Mouse (Mus musculus) forebrain, embryonic 12.5 days (tissue): Measurements from ENCODE around the gene Fbln7. TPM values are rescaled to one million over a fixed set of nuclear protein-coding genes. Genes with fewer than 3 reads are reported as not detected.

Source experiments
- ATAC-seq: fragments of 200-750 bp; cut with Nextera tagmentation; 2 replicates; pipeline ENCODE4 v1.8.0; 2017; ENCODE audit warnings: moderate TSS enrichment; ENCODE audit not compliant: low FRiP score
- H3K27ac ChIP-seq: fragments of 300-500 bp; sonication (generic); 2 replicates; pipeline ENCODE4 v1.5.1; 2016; ENCODE audit warnings: mild to moderate bottlenecking
- H3K27me3 ChIP-seq: fragments of 300-500 bp; sonication (generic); 2 replicates; pipeline ENCODE4 v1.6.1; 2016; ENCODE audit warnings: mild to moderate bottlenecking
- H3K36me3 ChIP-seq: fragments of 300-500 bp; sonication (generic); replicated peaks from 2 replicates; pipeline ENCODE4 v1.6.1; 2016; ENCODE audit warnings: mild to moderate bottlenecking
- H3K4me1 ChIP-seq: fragments of 300-500 bp; sonication (generic); 2 replicates; pipeline ENCODE4 v1.6.1; 2016
- H3K4me2 ChIP-seq: fragments of 300-500 bp; sonication (generic); 2 replicates; pipeline ENCODE4 v1.6.1; 2016; ENCODE audit warnings: mild to moderate bottlenecking, moderate library complexity
- H3K4me3 ChIP-seq: fragments of 300-500 bp; sonication (generic); replicated peaks from 2 replicates; pipeline ENCODE4 v1.5.1; 2016; ENCODE audit warnings: mild to moderate bottlenecking
- H3K9ac ChIP-seq: fragments of 300-500 bp; sonication (generic); 2 replicates; pipeline ENCODE4 v1.6.1; 2016; ENCODE audit warnings: mild to moderate bottlenecking
- H3K9me3 ChIP-seq: fragments of 300-500 bp; sonication (generic); 2 replicates; pipeline ENCODE4 v1.6.1; 2016
- WGBS: fragments of 180-500 bp; shearing (Covaris S2); methylation state at CpG from one replicate; pipeline ENCODE4 v1.1.7; 2016; 5-methylcytosine and 5-hydroxymethylcytosine counted together
- polyA plus RNA-seq: library from polyadenylated mRNA; unstranded; fragments of >200 nt; fragmentation: Nextera tagmentation; extraction: Ambion mirVana; gene quantifications from 2 replicates; pipeline ENCODE4 v1.2.1, GENCODE M21; 2016

Gene Fbln7
- 1.5 and 1.9 TPM in 2 replicates for polyA plus RNA-seq

GRCm38 (mm10) chr2:128862636-128863035 lies at the start of gene Fbln7:
TSS of gene Fbln7 (plus strand) at chr2:128862981.
- ATAC-seq, result no peak
- Histone ChIP-seq H3K4me2 (peak within 1 kb of the TSS; percentile 95), H3K9me3 (no peaks in the 10 kb centered on the region), H3K27me3 (peaks cover 29% of the 10 kb centered on the region; the same call in 1 of the 2 replicates), H3K36me3 (no peaks in the 10 kb centered on the region), H3K4me1 (peaks cover 10% of the 10 kb centered on the region), H3K4me3 (peak within 1 kb of the TSS; percentile 51), H3K27ac (no peak within 1 kb of the TSS), H3K9ac (peak within 1 kb of the TSS; percentile 65)
- 88% methylated on average over 9 of the region's 9 CpGs for WGBS

- Histone ChIP-seq H3K27me3 (no peaks in the 10 kb centered on the region), H3K4me3 (no peak overlapping the region), H3K4me1 (peaks cover 14% of the 10 kb centered on the region), H3K27ac (no peak overlapping the region), H3K9me3 (no peaks in the 10 kb centered on the region), H3K4me2 (no peak overlapping the region), H3K9ac (no peak overlapping the region), H3K36me3 (no peaks in the 10 kb centered on the region)
- no peak for ATAC-seq
- 89% methylated on average over 1 of the region's 1 CpGs for WGBS
These were observed 46.5 kb upstream of the Fbln7 start for GRCm38 (mm10) chr2:128816311-128816710.

- Histone ChIP-seq H3K9me3 (no peaks in the 10 kb centered on the region), H3K4me1 (peaks cover 14% of the 10 kb centered on the region), H3K27ac (no peak overlapping the region), H3K27me3 (no peaks in the 10 kb centered on the region), H3K9ac (no peak overlapping the region), H3K4me3 (peak overlapping the region; percentile 71), H3K4me2 (peak overlapping the region; percentile 62), H3K36me3 (no peaks in the 10 kb centered on the region)
- WGBS, result 48% methylated on average over 6 of the region's 6 CpGs
- ATAC-seq, result no peak
These were observed 45.9 kb upstream of the Fbln7 start for GRCm38 (mm10) chr2:128816916-128817315.

GRCm38 (mm10) chr2:128817387-128817785 lies 45.4 kb upstream of the Fbln7 start:
- peak overlapping the region; percentile 71 for H3K4me3 ChIP-seq
- no peaks in the 10 kb centered on the region for H3K36me3 ChIP-seq
- no peaks in the 10 kb centered on the region for H3K9me3 ChIP-seq
- no peak for ATAC-seq
- no peaks in the 10 kb centered on the region for H3K27me3 ChIP-seq
- H3K4me2 ChIP-seq, result peak overlapping the region; percentile 62
- WGBS, result 0% methylated on average over 7 of the region's 7 CpGs
- H3K9ac ChIP-seq, result peak overlapping the region; percentile 22; the same call in 1 of the 2 replicates
- H3K4me1 ChIP-seq, result peaks cover 14% of the 10 kb centered on the region
- H3K27ac ChIP-seq, result peak overlapping the region; percentile 96

GRCm38 (mm10) chr2:128817786-128818681 lies 44.7 kb upstream of the Fbln7 start, which contains the start of gene Tmem87b:
TSS of gene Tmem87b (plus strand) at chr2:128818118.
- Histone ChIP-seq H3K36me3 (no peaks in the 10 kb centered on the region), H3K9ac (peak within 1 kb of the TSS; percentile 72), H3K27ac (peak within 1 kb of the TSS; percentile 96), H3K4me2 (peak within 1 kb of the TSS; percentile 62), H3K4me1 (peaks cover 14% of the 10 kb centered on the region), H3K9me3 (no peaks in the 10 kb centered on the region), H3K27me3 (no peaks in the 10 kb centered on the region), H3K4me3 (peak within 1 kb of the TSS; percentile 71)
- WGBS, result under 1% methylated on average over 59 of the region's 59 CpGs
- peak; percentile 92 for ATAC-seq

- peaks cover 14% of the 10 kb centered on the region for H3K4me1 ChIP-seq
- H3K4me2 ChIP-seq, result peak overlapping the region; percentile 62
- peak overlapping the region; percentile 96 for H3K27ac ChIP-seq
- H3K27me3 ChIP-seq, result no peaks in the 10 kb centered on the region
- H3K4me3 ChIP-seq, result peak overlapping the region; percentile 71
- no peaks in the 10 kb centered on the region for H3K9me3 ChIP-seq
- WGBS, result 19% methylated on average over 14 of the region's 14 CpGs
- no peaks in the 10 kb centered on the region for H3K36me3 ChIP-seq
- ATAC-seq, result no peak
- H3K9ac ChIP-seq, result peak overlapping the region; percentile 72
These were observed 43.7 kb upstream of the Fbln7 start for GRCm38 (mm10) chr2:128818956-128819643.

- Histone ChIP-seq H3K4me3 (no peak overlapping the region), H3K27me3 (no peaks in the 10 kb centered on the region), H3K4me2 (no peak overlapping the region), H3K9me3 (no peaks in the 10 kb centered on the region), H3K36me3 (no peaks in the 10 kb centered on the region), H3K9ac (no peak overlapping the region), H3K4me1 (peaks cover 14% of the 10 kb centered on the region), H3K27ac (no peak overlapping the region)
- 89% methylated on average over 2 of the region's 2 CpGs for WGBS
- no peak for ATAC-seq
These were observed 42.1 kb upstream of the Fbln7 start for GRCm38 (mm10) chr2:128820631-128821030.

- no peak overlapping the region for H3K4me3 ChIP-seq
- no peaks in the 10 kb centered on the region for H3K9me3 ChIP-seq
- H3K4me1 ChIP-seq, result peaks cover 9% of the 10 kb centered on the region
- H3K36me3 ChIP-seq, result peaks cover 20% of the 10 kb centered on the region; the same call in 1 of the 2 replicates
- no peaks in the 10 kb centered on the region for H3K27me3 ChIP-seq
- H3K9ac ChIP-seq, result no peak overlapping the region
- H3K4me2 ChIP-seq, result no peak overlapping the region
- ATAC-seq, result no peak
- no peak overlapping the region for H3K27ac ChIP-seq
- 87% methylated on average over 5 of the region's 5 CpGs for WGBS
These were observed 38.9 kb upstream of the Fbln7 start for GRCm38 (mm10) chr2:128823893-128824292.

GRCm38 (mm10) chr2:128827787-128828186 lies 35.0 kb upstream of the Fbln7 start:
- Histone ChIP-seq H3K4me2 (no peak overlapping the region), H3K9ac (no peak overlapping the region), H3K27ac (no peak overlapping the region), H3K4me3 (no peak overlapping the region), H3K36me3 (peaks cover 40% of the 10 kb centered on the region), H3K4me1 (no peaks in the 10 kb centered on the region), H3K9me3 (no peaks in the 10 kb centered on the region), H3K27me3 (no peaks in the 10 kb centered on the region)
- 96% methylated on average over 1 of the region's 1 CpGs for WGBS
- no peak for ATAC-seq

GRCm38 (mm10) chr2:128832611-128833010 lies 30.2 kb upstream of the Fbln7 start:
- WGBS, result 87% methylated on average over 3 of the region's 3 CpGs
- no peak overlapping the region for H3K4me3 ChIP-seq
- H3K4me1 ChIP-seq, result no peaks in the 10 kb centered on the region
- no peaks in the 10 kb centered on the region for H3K27me3 ChIP-seq
- no peak for ATAC-seq
- peaks cover 69% of the 10 kb centered on the region for H3K36me3 ChIP-seq
- H3K9me3 ChIP-seq, result no peaks in the 10 kb centered on the region
- no peak overlapping the region for H3K27ac ChIP-seq
- no peak overlapping the region for H3K4me2 ChIP-seq
- no peak overlapping the region for H3K9ac ChIP-seq

GRCm38 (mm10) chr2:128833035-128833434 lies 29.7 kb upstream of the Fbln7 start:
- no peaks in the 10 kb centered on the region for H3K4me1 ChIP-seq
- no peak overlapping the region for H3K4me2 ChIP-seq
- no peak for ATAC-seq
- no peaks in the 10 kb centered on the region for H3K9me3 ChIP-seq
- no peak overlapping the region for H3K4me3 ChIP-seq
- H3K27me3 ChIP-seq, result no peaks in the 10 kb centered on the region
- no peak overlapping the region for H3K27ac ChIP-seq
- no peak overlapping the region for H3K9ac ChIP-seq
- peaks cover 70% of the 10 kb centered on the region for H3K36me3 ChIP-seq
- WGBS, result 95% methylated on average over 2 of the region's 2 CpGs

GRCm38 (mm10) chr2:128833435-128833834 lies 29.3 kb upstream of the Fbln7 start:
- no peak for ATAC-seq
- Histone ChIP-seq H3K4me1 (no peaks in the 10 kb centered on the region), H3K27me3 (no peaks in the 10 kb centered on the region), H3K27ac (no peak overlapping the region), H3K4me2 (no peak overlapping the region), H3K4me3 (no peak overlapping the region), H3K36me3 (peaks cover 66% of the 10 kb centered on the region), H3K9me3 (no peaks in the 10 kb centered on the region), H3K9ac (no peak overlapping the region)
- 95% methylated on average over 2 of the region's 2 CpGs for WGBS
